Mouse (Mus musculus): Measurements from ENCODE around the gene Trim80. TPM values are rescaled to one million over a fixed set of nuclear protein-coding genes. Genes with fewer than 3 reads are reported as not detected.

The Trim80 gene
- polyA plus RNA-seq, 1 experiment from 2014 or later: 0.14 TPM

- Histone ChIP-seq H3K36me3 (ENCODE audit: control insufficient read depth, insufficient read depth) (no peaks in the 10 kb centered on the region), H3K4me1 (ENCODE audit: control insufficient read depth, insufficient read depth, low read length) (peaks cover 10% of the 10 kb centered on the region)
- WGBS: 80% methylated on average over 9 of the region's 9 CpGs
Observed at GRCm38 (mm10) chr11:115478296-115478938, 38.1 kb downstream of the Trim80 start.

GRCm38 (mm10) chr11:115481553-115482259 lies 41.4 kb downstream of the Trim80 start:
- Histone ChIP-seq H3K9me3 (replicated peaks; ENCODE audit: control insufficient read depth, low read length) (no peaks in the 10 kb centered on the region), H3K4me1 (ENCODE audit: control insufficient read depth, insufficient read depth, low read length) (peaks cover 6% of the 10 kb centered on the region), H3K4me2 (ENCODE audit: low read depth, low read length) (no peak overlapping the region), H3K4me3 (ENCODE audit: low read length) (no peak overlapping the region), H3K9ac (ENCODE audit: low read length) (no peak overlapping the region), H3K27me3 (ENCODE audit: control insufficient read depth, insufficient read depth, low read length) (no peaks in the 10 kb centered on the region), H3K36me3 (ENCODE audit: control insufficient read depth, insufficient read depth) (no peaks in the 10 kb centered on the region), H3K27ac (ENCODE audit: low read length) (no peak overlapping the region)
- WGBS: 78% methylated on average over 6 of the region's 6 CpGs
- ATAC-seq (replicated peaks; ENCODE audit: extremely low read depth, insufficient read depth, low FRiP score): no peak

More at GRCm38 (mm10) chr11:115478296-115478938, 38.1 kb downstream of the Trim80 start:
- no peak overlapping the region for H3K4me3 ChIP-seq (ENCODE audit: low read length)
- no peaks in the 10 kb centered on the region for H3K27me3 ChIP-seq (ENCODE audit: control insufficient read depth, insufficient read depth, low read length)
- no peak overlapping the region for H3K9ac ChIP-seq (ENCODE audit: low read length)
- H3K4me2 ChIP-seq (ENCODE audit: low read depth, low read length): no peak overlapping the region
- ATAC-seq (replicated peaks; ENCODE audit: extremely low read depth, insufficient read depth, low FRiP score): no peak
- H3K27ac ChIP-seq (ENCODE audit: low read length): no peak overlapping the region
- no peaks in the 10 kb centered on the region for H3K9me3 ChIP-seq (replicated peaks; ENCODE audit: control insufficient read depth, low read length)

DNA sequence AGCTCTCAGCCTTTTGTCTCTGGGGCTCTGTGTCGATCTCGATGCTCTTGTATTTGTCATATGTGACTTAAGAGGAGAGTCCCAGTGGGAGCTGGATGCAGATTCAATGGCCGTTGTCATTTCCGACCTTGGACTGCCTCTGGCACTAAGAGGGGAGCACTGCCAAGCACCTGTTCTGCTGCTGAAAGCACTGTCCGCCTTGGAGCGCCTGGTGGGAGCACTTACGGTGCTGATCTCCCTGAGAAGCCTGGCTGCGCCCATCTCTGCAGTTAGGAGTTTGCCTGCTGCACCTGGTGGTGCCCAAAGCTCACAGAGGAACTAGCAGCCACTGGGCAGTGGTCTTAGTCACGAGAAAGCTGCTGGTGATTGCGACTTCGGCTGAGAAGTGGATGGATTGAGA lies 42.9 kb downstream of the Trim80 start:
- Histone ChIP-seq H3K27ac (ENCODE audit: low read length) (no peak overlapping the region), H3K4me2 (ENCODE audit: low read depth, low read length) (no peak overlapping the region), H3K9me3 (replicated peaks; ENCODE audit: control insufficient read depth, low read length) (no peaks in the 10 kb centered on the region), H3K4me1 (ENCODE audit: control insufficient read depth, insufficient read depth, low read length) (peaks cover 5% of the 10 kb centered on the region), H3K36me3 (ENCODE audit: control insufficient read depth, insufficient read depth) (no peaks in the 10 kb centered on the region), H3K9ac (ENCODE audit: low read length) (no peak overlapping the region), H3K27me3 (ENCODE audit: control insufficient read depth, insufficient read depth, low read length) (no peaks in the 10 kb centered on the region), H3K4me3 (ENCODE audit: low read length) (no peak overlapping the region)
- ATAC-seq (replicated peaks; ENCODE audit: extremely low read depth, insufficient read depth, low FRiP score): no peak
- 69% methylated on average over 11 of the region's 11 CpGs for WGBS

DNA sequence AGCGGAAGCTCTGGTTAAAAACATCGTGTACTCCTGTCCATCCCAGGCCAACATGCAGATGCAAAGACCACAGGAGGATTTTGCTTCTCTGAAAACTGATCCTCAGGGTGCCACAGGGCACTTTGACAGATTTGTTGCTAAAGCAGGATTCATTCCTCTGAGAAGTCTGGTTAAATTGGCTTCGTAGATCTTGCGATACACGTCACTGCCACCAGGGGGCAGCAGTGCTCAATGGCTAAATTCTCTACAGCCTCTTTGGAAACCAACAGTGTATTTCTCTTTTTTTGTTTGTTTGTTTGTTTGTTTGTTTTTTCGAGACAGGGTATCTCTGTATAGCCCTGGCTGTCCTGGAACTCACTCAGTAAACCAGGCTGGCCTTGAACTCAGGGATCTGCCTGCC lies 43.4 kb downstream of the Trim80 start:
- WGBS: 20% methylated on average over 6 of the region's 6 CpGs
- Histone ChIP-seq H3K27me3 (ENCODE audit: control insufficient read depth, insufficient read depth, low read length) (no peaks in the 10 kb centered on the region), H3K9ac (ENCODE audit: low read length) (no peak overlapping the region), H3K4me2 (ENCODE audit: low read depth, low read length) (no peak overlapping the region), H3K36me3 (ENCODE audit: control insufficient read depth, insufficient read depth) (no peaks in the 10 kb centered on the region), H3K9me3 (replicated peaks; ENCODE audit: control insufficient read depth, low read length) (no peaks in the 10 kb centered on the region), H3K4me3 (ENCODE audit: low read length) (no peak overlapping the region), H3K4me1 (ENCODE audit: control insufficient read depth, insufficient read depth, low read length) (peaks cover 5% of the 10 kb centered on the region), H3K27ac (ENCODE audit: low read length) (no peak overlapping the region)
- ATAC-seq (replicated peaks; ENCODE audit: extremely low read depth, insufficient read depth, low FRiP score): no peak

DNA sequence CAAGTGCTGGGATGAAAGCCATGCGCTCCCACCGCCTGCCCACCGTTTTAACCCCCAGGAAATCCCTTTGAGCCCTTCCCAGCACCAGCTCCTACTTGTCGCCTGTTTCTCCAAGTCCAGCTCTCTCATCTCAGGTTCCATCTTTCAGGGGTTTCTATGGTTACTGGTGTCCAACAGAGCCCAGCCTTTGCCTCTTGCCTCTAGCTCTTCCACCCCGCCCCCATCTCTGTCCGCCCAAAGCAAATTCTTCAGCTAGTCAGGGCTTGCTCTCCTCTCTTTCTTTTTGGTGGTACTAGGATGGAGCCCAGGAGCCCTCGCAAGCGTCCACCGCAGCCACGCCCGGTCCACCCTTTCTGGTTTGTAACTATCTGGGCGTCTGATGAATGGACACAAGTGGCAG lies 44.8 kb downstream of the Trim80 start:
- H3K27ac ChIP-seq (ENCODE audit: low read length): no peak overlapping the region
- H3K4me2 ChIP-seq (ENCODE audit: low read depth, low read length): no peak overlapping the region
- no peak overlapping the region for H3K4me3 ChIP-seq (ENCODE audit: low read length)
- no peak overlapping the region for H3K9ac ChIP-seq (ENCODE audit: low read length)
- peaks cover 10% of the 10 kb centered on the region; the same call in 1 of the 2 replicates for H3K36me3 ChIP-seq (ENCODE audit: control insufficient read depth, insufficient read depth)
- peaks cover 5% of the 10 kb centered on the region for H3K4me1 ChIP-seq (ENCODE audit: control insufficient read depth, insufficient read depth, low read length)
- 74% methylated on average over 12 of the region's 12 CpGs for WGBS
- H3K9me3 ChIP-seq (replicated peaks; ENCODE audit: control insufficient read depth, low read length): no peaks in the 10 kb centered on the region
- H3K27me3 ChIP-seq (ENCODE audit: control insufficient read depth, insufficient read depth, low read length): no peaks in the 10 kb centered on the region
- no peak for ATAC-seq (replicated peaks; ENCODE audit: extremely low read depth, insufficient read depth, low FRiP score)

DNA sequence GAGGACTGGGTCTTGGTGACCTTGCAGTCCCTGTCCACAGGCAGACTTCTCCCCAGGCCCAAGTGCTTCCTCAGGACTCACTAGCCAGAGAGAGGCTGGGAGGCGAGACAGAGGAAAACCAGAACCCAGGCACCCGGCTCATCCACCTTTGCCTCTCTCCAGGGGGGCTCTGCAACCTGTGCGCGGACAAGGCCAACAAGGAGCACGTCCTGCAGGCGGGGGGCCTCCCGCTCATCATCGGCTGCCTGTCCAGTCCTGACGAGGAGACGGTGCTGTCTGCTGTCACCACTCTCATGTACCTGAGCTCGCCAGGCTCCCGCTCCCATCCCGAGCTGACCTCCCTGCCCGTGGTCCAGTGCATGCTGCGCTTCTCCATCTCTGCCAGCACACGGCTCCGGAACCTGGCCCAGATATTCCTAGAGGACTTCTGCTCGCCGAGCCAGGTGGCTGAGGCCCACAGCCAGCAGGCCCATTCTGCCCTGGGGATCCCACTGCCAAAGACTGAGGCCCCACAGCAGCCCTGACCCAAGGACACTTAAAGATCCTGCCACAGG lies 48.3 kb downstream of the Trim80 start:
- WGBS: 69% methylated on average over 19 of the region's 19 CpGs
- Histone ChIP-seq H3K9ac (ENCODE audit: low read length) (no peak overlapping the region), H3K4me2 (ENCODE audit: low read depth, low read length) (no peak overlapping the region), H3K4me1 (ENCODE audit: control insufficient read depth, insufficient read depth, low read length) (peaks cover 16% of the 10 kb centered on the region), H3K36me3 (ENCODE audit: control insufficient read depth, insufficient read depth) (peaks cover 10% of the 10 kb centered on the region; the same call in 1 of the 2 replicates), H3K27ac (ENCODE audit: low read length) (no peak overlapping the region), H3K27me3 (ENCODE audit: control insufficient read depth, insufficient read depth, low read length) (no peaks in the 10 kb centered on the region), H3K4me3 (ENCODE audit: low read length) (no peak overlapping the region), H3K9me3 (replicated peaks; ENCODE audit: control insufficient read depth, low read length) (no peaks in the 10 kb centered on the region)
- no peak for ATAC-seq (replicated peaks; ENCODE audit: extremely low read depth, insufficient read depth, low FRiP score)

- no peak; the same call in 1 of the 2 replicates for ATAC-seq (replicated peaks; ENCODE audit: extremely low read depth, insufficient read depth, low FRiP score)
- H3K36me3 ChIP-seq (ENCODE audit: control insufficient read depth, insufficient read depth): peaks cover 10% of the 10 kb centered on the region; the same call in 1 of the 2 replicates
- H3K4me3 ChIP-seq (ENCODE audit: low read length): peak overlapping the region; percentile 72
- H3K9me3 ChIP-seq (replicated peaks; ENCODE audit: control insufficient read depth, low read length): no peaks in the 10 kb centered on the region
- H3K27ac ChIP-seq (ENCODE audit: low read length): peak overlapping the region; percentile 80; the same call in 1 of the 2 replicates
- H3K27me3 ChIP-seq (ENCODE audit: control insufficient read depth, insufficient read depth, low read length): no peaks in the 10 kb centered on the region
- H3K4me1 ChIP-seq (ENCODE audit: control insufficient read depth, insufficient read depth, low read length): peaks cover 11% of the 10 kb centered on the region
- H3K9ac ChIP-seq (ENCODE audit: low read length): peak overlapping the region; percentile 80
- WGBS: 24% methylated on average over 25 of the region's 25 CpGs
- peak overlapping the region; percentile 74 for H3K4me2 ChIP-seq (ENCODE audit: low read depth, low read length)
Observed at GRCm38 (mm10) chr11:115490441-115491355, 50.4 kb downstream of the Trim80 start.

GRCm38 (mm10) chr11:115491356-115492083 lies 51.2 kb downstream of the Trim80 start, which contains the start of gene Nt5c:
Nt5c (minus strand) TSS chr11:115491862.
- H3K4me2 ChIP-seq (ENCODE audit: low read depth, low read length): peak within 1 kb of the TSS; percentile 74
- H3K4me1 ChIP-seq (ENCODE audit: control insufficient read depth, insufficient read depth, low read length): peaks cover 11% of the 10 kb centered on the region
- H3K36me3 ChIP-seq (ENCODE audit: control insufficient read depth, insufficient read depth): peaks cover 10% of the 10 kb centered on the region; the same call in 1 of the 2 replicates
- H3K27ac ChIP-seq (ENCODE audit: low read length): peak within 1 kb of the TSS; percentile 80
- H3K9ac ChIP-seq (ENCODE audit: low read length): peak within 1 kb of the TSS; percentile 80
- H3K9me3 ChIP-seq (replicated peaks; ENCODE audit: control insufficient read depth, low read length): no peaks in the 10 kb centered on the region
- under 1% methylated on average over 43 of the region's 43 CpGs for WGBS
- H3K4me3 ChIP-seq (ENCODE audit: low read length): peak within 1 kb of the TSS; percentile 72
- no peaks in the 10 kb centered on the region for H3K27me3 ChIP-seq (ENCODE audit: control insufficient read depth, insufficient read depth, low read length)
- ATAC-seq (replicated peaks; ENCODE audit: extremely low read depth, insufficient read depth, low FRiP score): peak; percentile 90
